Mouse (Mus musculus) small intestine, adult 2 months (tissue): ENCODE measurements around the gene Rpl35a.

Source experiments
- CTCF ChIP-seq: fragments of 200-500 bp; IDR thresholded peaks from 2 replicates; pipeline ENCODE4 v1.5.1; 2012; ENCODE audit warnings: low read depth, mild to moderate bottlenecking, control low read depth, inconsistent platforms, low read length, moderate library complexity, mixed read lengths; ENCODE audit not compliant: insufficient replicate concordance, insufficient read length; ENCODE audit errors: extremely low read depth
- POLR2A ChIP-seq: fragments of 200-500 bp; IDR thresholded peaks from 2 replicates; pipeline ENCODE4 v1.6.1; 2012; ENCODE audit warnings: low read depth, mild to moderate bottlenecking, control low read depth, inconsistent platforms, low read length, moderate library complexity

DNA sequence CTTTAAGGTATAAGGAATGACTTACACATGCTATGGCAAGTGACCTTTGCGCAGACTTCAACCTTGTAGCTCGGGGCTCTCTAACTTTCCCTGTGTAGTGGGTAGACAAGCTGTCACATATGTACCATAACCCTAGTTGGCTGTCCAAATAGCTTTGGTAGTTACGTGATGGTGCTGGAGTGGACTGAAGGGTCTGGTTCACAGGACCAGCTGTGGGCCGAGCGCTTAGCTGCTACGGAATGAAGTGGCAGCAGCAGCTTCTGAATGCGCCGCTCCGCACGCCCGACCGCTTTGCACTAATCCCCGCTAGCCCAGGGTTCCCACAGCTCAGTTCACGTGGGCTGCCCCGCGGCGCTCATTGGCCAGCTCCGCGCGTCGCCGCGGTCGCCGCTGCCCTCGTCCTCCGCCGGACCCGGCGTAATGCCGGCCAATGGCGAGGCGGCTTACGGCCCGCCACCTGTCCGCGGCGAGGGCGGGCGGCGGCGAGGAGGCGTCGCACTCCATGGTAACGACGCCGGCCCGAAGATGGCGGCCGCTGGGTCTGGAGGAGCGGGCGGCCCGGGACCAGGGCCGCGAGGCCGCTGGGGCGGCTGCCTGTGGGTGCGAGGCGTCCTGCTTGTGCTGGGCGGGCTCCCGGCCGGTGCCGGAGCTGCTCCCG, 5.9 kb downstream of the Rpl35a start, which contains the start of gene Lmln:
- TF ChIP-seq POLR2A, result peak; percentile 58; the same call in 1 of the 2 replicates
- TF ChIP-seq CTCF, result no peak
